Mouse (Mus musculus): ENCODE results near the gene Gm20388. TPM values are rescaled to one million over a fixed set of nuclear protein-coding genes. Genes with fewer than 3 reads are reported as not detected.

The Gm20388 gene
- polyA plus RNA-seq, 1 experiment from 2014 or later: not detected

DNA sequence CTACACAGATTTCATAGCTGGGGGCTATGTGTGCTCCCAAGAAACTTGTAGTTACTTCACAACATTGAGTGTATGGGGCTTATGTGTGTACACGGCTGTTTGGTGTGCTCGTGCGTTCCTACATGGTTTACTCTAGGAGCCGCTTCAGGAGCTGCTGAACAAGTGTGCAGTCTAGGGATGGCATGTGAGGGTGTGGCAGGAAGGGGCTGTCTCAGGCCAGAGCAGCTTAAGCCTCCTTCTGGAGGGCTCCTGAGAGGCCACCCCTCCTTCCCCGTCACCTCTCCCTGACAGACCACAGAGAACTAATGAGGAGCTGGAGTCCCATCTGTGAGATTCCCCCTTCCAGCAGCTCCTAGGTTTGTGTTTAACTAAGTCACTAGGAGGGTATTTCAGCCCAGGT is 2077.3 kb downstream of the Gm20388 start:
- Histone ChIP-seq H3K9ac (ENCODE audit: low read length) (no peak overlapping the region), H3K4me3 (ENCODE audit: low read depth, low read length) (no peak overlapping the region), H3K4me2 (ENCODE audit: low read depth, severe bottlenecking) (no peak overlapping the region), H3K4me1 (ENCODE audit: control insufficient read depth, insufficient read depth, low read length) (no peaks in the 10 kb centered on the region), H3K27ac (replicated peaks; ENCODE audit: low read depth, low read length) (no peak overlapping the region), H3K27me3 (ENCODE audit: control insufficient read depth, insufficient read depth, low read length) (no peaks in the 10 kb centered on the region), H3K36me3 (ENCODE audit: control insufficient read depth, insufficient read depth, low read length) (peaks cover 17% of the 10 kb centered on the region), H3K9me3 (ENCODE audit: control insufficient read depth, low read length) (no peaks in the 10 kb centered on the region)
- WGBS: 93% methylated on average over 5 of the region's 5 CpGs
- ATAC-seq (ENCODE audit: insufficient number of reproducible peaks, low FRiP score, low TSS enrichment, low read depth) (no peak), DNase-seq (ENCODE audit: low spot score) (no peak)

DNA sequence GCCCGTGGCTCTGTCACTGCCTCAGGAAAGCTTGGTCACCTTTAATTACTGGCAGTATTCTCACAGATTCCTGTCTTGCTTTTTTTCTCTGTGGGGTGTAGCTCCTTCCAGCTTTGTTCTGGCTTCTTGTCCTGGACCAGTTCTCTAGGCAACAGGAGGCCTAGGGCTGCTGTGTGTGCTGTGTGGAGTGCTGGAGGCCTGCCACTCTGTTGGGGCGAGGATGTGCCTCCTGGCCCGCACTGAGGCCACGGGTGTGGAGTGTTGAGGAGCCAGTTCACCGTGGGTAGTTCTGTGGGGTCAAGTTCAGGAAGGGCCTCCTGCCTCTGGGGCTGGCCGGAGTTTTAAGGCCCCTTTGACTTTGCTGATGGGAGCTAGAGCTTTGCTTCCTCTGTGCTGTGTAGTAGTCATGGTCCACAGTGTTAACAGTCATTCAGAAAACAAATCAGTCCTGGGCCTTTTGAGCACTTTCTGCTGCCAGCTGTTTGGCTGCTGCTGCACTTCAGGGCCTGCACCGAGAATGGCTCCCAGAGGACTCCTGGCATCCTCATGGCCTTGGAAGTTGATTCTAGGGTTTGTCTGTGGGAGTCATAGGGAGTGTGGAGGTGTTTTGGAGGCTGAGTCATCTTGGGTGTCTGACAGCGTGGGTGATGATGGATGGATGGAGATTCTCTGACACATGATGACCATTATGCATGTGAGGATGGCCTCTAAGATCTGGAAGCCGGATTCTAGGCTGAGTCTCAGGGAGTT is 2080.0 kb downstream of the Gm20388 start:
- Histone ChIP-seq H3K9ac (ENCODE audit: low read length) (no peak overlapping the region), H3K27me3 (ENCODE audit: control insufficient read depth, insufficient read depth, low read length) (no peaks in the 10 kb centered on the region), H3K4me1 (ENCODE audit: control insufficient read depth, insufficient read depth, low read length) (no peaks in the 10 kb centered on the region), H3K9me3 (ENCODE audit: control insufficient read depth, low read length) (no peaks in the 10 kb centered on the region), H3K4me2 (ENCODE audit: low read depth, severe bottlenecking) (no peak overlapping the region), H3K4me3 (ENCODE audit: low read depth, low read length) (no peak overlapping the region), H3K36me3 (ENCODE audit: control insufficient read depth, insufficient read depth, low read length) (peaks cover 26% of the 10 kb centered on the region), H3K27ac (replicated peaks; ENCODE audit: low read depth, low read length) (no peak overlapping the region)
- ATAC-seq (ENCODE audit: insufficient number of reproducible peaks, low FRiP score, low TSS enrichment, low read depth) (no peak), DNase-seq (ENCODE audit: low spot score) (no peak)
- WGBS: 91% methylated on average over 9 of the region's 9 CpGs

DNA sequence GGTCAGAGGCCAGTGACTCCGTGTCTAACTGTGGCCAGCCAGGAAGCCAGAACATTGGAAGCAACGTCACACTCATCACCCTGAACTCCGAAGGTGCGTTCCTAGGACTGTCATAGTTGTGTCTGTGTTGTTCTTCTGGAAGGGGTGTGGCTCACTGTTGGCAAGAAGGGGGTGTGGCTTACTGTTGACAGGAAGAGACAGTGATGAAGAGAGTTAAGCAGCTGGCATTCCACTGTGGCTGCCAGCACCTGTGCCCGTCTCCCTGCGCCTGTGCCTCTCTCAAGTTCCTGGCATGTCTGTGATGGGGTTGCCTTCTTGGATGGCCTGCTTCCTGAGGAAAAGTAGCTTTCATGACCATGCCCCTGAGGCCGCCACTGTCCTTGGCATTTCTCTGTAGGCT is 2081.0 kb downstream of the Gm20388 start:
- Histone ChIP-seq H3K4me3 (ENCODE audit: low read depth, low read length) (no peak overlapping the region), H3K27me3 (ENCODE audit: control insufficient read depth, insufficient read depth, low read length) (no peaks in the 10 kb centered on the region), H3K27ac (replicated peaks; ENCODE audit: low read depth, low read length) (no peak overlapping the region), H3K4me2 (ENCODE audit: low read depth, severe bottlenecking) (no peak overlapping the region), H3K4me1 (ENCODE audit: control insufficient read depth, insufficient read depth, low read length) (no peaks in the 10 kb centered on the region), H3K9me3 (ENCODE audit: control insufficient read depth, low read length) (no peaks in the 10 kb centered on the region), H3K36me3 (ENCODE audit: control insufficient read depth, insufficient read depth, low read length) (peaks cover 22% of the 10 kb centered on the region), H3K9ac (ENCODE audit: low read length) (no peak overlapping the region)
- 98% methylated on average over 7 of the region's 7 CpGs for WGBS
- ATAC-seq (ENCODE audit: insufficient number of reproducible peaks, low FRiP score, low TSS enrichment, low read depth) (no peak), DNase-seq (ENCODE audit: low spot score) (no peak)

DNA sequence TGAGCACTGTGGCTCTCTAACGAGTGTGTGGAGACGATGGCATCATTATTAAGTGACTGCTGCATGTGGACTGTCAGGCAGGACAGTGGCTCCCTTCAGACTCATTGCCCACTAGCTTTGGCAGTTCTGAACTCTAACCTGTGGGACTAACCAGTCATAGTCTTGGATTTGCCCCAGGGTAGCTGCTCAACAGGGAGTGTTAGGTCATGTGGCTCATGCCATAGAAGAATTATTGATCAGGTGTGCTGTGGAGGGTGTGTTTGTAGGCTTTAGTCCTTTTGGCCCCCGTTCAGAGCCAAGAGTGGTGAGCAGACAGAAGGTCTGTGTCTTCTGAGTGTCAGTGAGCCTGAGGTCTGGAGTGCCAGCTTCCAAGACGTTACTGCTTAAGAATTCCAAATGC is 2082.3 kb downstream of the Gm20388 start:
- no peaks in the 10 kb centered on the region for H3K4me1 ChIP-seq (ENCODE audit: control insufficient read depth, insufficient read depth, low read length)
- no peaks in the 10 kb centered on the region for H3K27me3 ChIP-seq (ENCODE audit: control insufficient read depth, insufficient read depth, low read length)
- DNase-seq (ENCODE audit: low spot score) (no peak), ATAC-seq (ENCODE audit: insufficient number of reproducible peaks, low FRiP score, low TSS enrichment, low read depth) (no peak)
- no peak overlapping the region for H3K9ac ChIP-seq (ENCODE audit: low read length)
- H3K4me3 ChIP-seq (ENCODE audit: low read depth, low read length): no peak overlapping the region
- WGBS: 82% methylated on average over 4 of the region's 4 CpGs
- H3K4me2 ChIP-seq (ENCODE audit: low read depth, severe bottlenecking): no peak overlapping the region
- H3K36me3 ChIP-seq (ENCODE audit: control insufficient read depth, insufficient read depth, low read length): peaks cover 32% of the 10 kb centered on the region
- no peak overlapping the region for H3K27ac ChIP-seq (replicated peaks; ENCODE audit: low read depth, low read length)
- H3K9me3 ChIP-seq (ENCODE audit: control insufficient read depth, low read length): no peaks in the 10 kb centered on the region

- H3K4me3 ChIP-seq (ENCODE audit: low read depth, low read length): no peak overlapping the region
- WGBS: 85% methylated on average over 4 of the region's 4 CpGs
- H3K36me3 ChIP-seq (ENCODE audit: control insufficient read depth, insufficient read depth, low read length): peaks cover 35% of the 10 kb centered on the region
- DNase-seq (ENCODE audit: low spot score) (no peak), ATAC-seq (ENCODE audit: insufficient number of reproducible peaks, low FRiP score, low TSS enrichment, low read depth) (no peak)
- no peak overlapping the region for H3K4me2 ChIP-seq (ENCODE audit: low read depth, severe bottlenecking)
- no peaks in the 10 kb centered on the region for H3K27me3 ChIP-seq (ENCODE audit: control insufficient read depth, insufficient read depth, low read length)
- H3K4me1 ChIP-seq (ENCODE audit: control insufficient read depth, insufficient read depth, low read length): no peaks in the 10 kb centered on the region
- H3K27ac ChIP-seq (replicated peaks; ENCODE audit: low read depth, low read length): no peak overlapping the region
- H3K9ac ChIP-seq (ENCODE audit: low read length): no peak overlapping the region
- H3K9me3 ChIP-seq (ENCODE audit: control insufficient read depth, low read length): no peaks in the 10 kb centered on the region
Observed at GRCm38 (mm10) chr8:121995112-121995511, 2084.5 kb downstream of the Gm20388 start.

- H3K4me2 ChIP-seq (ENCODE audit: low read depth, severe bottlenecking): no peak overlapping the region
- 85% methylated on average over 3 of the region's 3 CpGs for WGBS
- ATAC-seq (ENCODE audit: insufficient number of reproducible peaks, low FRiP score, low TSS enrichment, low read depth) (no peak), DNase-seq (ENCODE audit: low spot score) (no peak)
- no peak overlapping the region for H3K4me3 ChIP-seq (ENCODE audit: low read depth, low read length)
- H3K27me3 ChIP-seq (ENCODE audit: control insufficient read depth, insufficient read depth, low read length): no peaks in the 10 kb centered on the region
- no peaks in the 10 kb centered on the region for H3K4me1 ChIP-seq (ENCODE audit: control insufficient read depth, insufficient read depth, low read length)
- H3K9ac ChIP-seq (ENCODE audit: low read length): no peak overlapping the region
- peaks cover 32% of the 10 kb centered on the region for H3K36me3 ChIP-seq (ENCODE audit: control insufficient read depth, insufficient read depth, low read length)
- no peaks in the 10 kb centered on the region for H3K9me3 ChIP-seq (ENCODE audit: control insufficient read depth, low read length)
- no peak overlapping the region for H3K27ac ChIP-seq (replicated peaks; ENCODE audit: low read depth, low read length)
Observed at GRCm38 (mm10) chr8:121995895-121996294, 2085.3 kb downstream of the Gm20388 start.

GRCm38 (mm10) chr8:121998631-121999030 is 2088.0 kb downstream of the Gm20388 start:
- peaks cover 25% of the 10 kb centered on the region for H3K36me3 ChIP-seq (ENCODE audit: control insufficient read depth, insufficient read depth, low read length)
- WGBS: 92% methylated on average over 4 of the region's 4 CpGs

DNA sequence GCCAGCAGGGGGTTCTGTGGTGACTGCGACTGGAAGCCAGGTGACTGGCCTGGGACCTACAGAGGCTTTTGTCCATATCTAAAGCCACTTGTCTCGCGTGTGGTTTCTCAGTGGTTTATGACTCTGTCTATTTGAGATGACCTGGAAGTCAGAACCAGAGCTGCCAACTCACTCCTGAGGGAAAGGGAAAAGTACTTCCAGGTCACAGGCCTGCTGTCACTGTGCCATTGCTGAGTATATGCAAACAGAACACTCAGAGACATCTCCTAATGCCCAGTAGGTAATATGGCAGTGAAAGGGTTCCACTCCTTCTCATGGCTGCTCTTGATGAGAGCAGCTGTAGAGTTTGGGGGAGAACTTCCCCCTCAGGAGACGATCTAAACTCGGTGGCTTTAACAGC is 2088.6 kb downstream of the Gm20388 start:
- no peaks in the 10 kb centered on the region for H3K27me3 ChIP-seq (ENCODE audit: control insufficient read depth, insufficient read depth, low read length)
- WGBS: 88% methylated on average over 5 of the region's 5 CpGs
- no peak overlapping the region for H3K4me2 ChIP-seq (ENCODE audit: low read depth, severe bottlenecking)
- no peak overlapping the region for H3K4me3 ChIP-seq (ENCODE audit: low read depth, low read length)
- DNase-seq (ENCODE audit: low spot score): no peak
- peaks cover 25% of the 10 kb centered on the region for H3K36me3 ChIP-seq (ENCODE audit: control insufficient read depth, insufficient read depth, low read length)
- H3K4me1 ChIP-seq (ENCODE audit: control insufficient read depth, insufficient read depth, low read length): no peaks in the 10 kb centered on the region
- no peak overlapping the region for H3K9ac ChIP-seq (ENCODE audit: low read length)
- H3K27ac ChIP-seq (replicated peaks; ENCODE audit: low read depth, low read length): no peak overlapping the region
- no peak for ATAC-seq (ENCODE audit: insufficient number of reproducible peaks, low FRiP score, low TSS enrichment, low read depth)
- H3K9me3 ChIP-seq (ENCODE audit: control insufficient read depth, low read length): no peaks in the 10 kb centered on the region

More at GRCm38 (mm10) chr8:121998631-121999030, 2088.0 kb downstream of the Gm20388 start:
- ATAC-seq (ENCODE audit: insufficient number of reproducible peaks, low FRiP score, low TSS enrichment, low read depth): no peak
- no peak overlapping the region for H3K9ac ChIP-seq (ENCODE audit: low read length)
- no peak for DNase-seq (ENCODE audit: low spot score)
- H3K9me3 ChIP-seq (ENCODE audit: control insufficient read depth, low read length): no peaks in the 10 kb centered on the region
- no peaks in the 10 kb centered on the region for H3K27me3 ChIP-seq (ENCODE audit: control insufficient read depth, insufficient read depth, low read length)
- no peak overlapping the region for H3K27ac ChIP-seq (replicated peaks; ENCODE audit: low read depth, low read length)
- no peak overlapping the region for H3K4me2 ChIP-seq (ENCODE audit: low read depth, severe bottlenecking)
- no peak overlapping the region for H3K4me3 ChIP-seq (ENCODE audit: low read depth, low read length)
- H3K4me1 ChIP-seq (ENCODE audit: control insufficient read depth, insufficient read depth, low read length): no peaks in the 10 kb centered on the region
